Mouse (Mus musculus): ENCODE measurements around the gene Ptpre.
"Not testable (repeated sequence)": the region's sequence is repeated elsewhere in the genome, so short reads cannot be mapped to it uniquely, and the experiment has no call there.

Ptpre gene

GRCm38 (mm10) chr7:135605002-135605803 lies 67.9 kb downstream of the Ptpre start:
- DNase-seq (ENCODE audit: low read depth, low spot score), result peak; percentile 7

GRCm38 (mm10) chr7:135605804-135606072 lies 68.5 kb downstream of the Ptpre start:
- no peak for DNase-seq (ENCODE audit: low read depth, low spot score)

- no peak for DNase-seq (ENCODE audit: low read depth, low spot score)
Observed at GRCm38 (mm10) chr7:135608208-135608607, 70.9 kb downstream of the Ptpre start.

- no peak for DNase-seq (ENCODE audit: low read depth, low spot score)
Observed at GRCm38 (mm10) chr7:135609028-135609427, 71.7 kb downstream of the Ptpre start.

- DNase-seq (ENCODE audit: low read depth, low spot score), result no peak
Observed at GRCm38 (mm10) chr7:135609655-135610054, 72.4 kb downstream of the Ptpre start.

GRCm38 (mm10) chr7:135612276-135612675 lies 75.0 kb downstream of the Ptpre start:
- no peak for DNase-seq (ENCODE audit: low read depth, low spot score)

GRCm38 (mm10) chr7:135612801-135613200 lies 75.5 kb downstream of the Ptpre start:
- DNase-seq (ENCODE audit: low read depth, low spot score), result no peak

- DNase-seq (ENCODE audit: low read depth, low spot score), result no peak
Observed at GRCm38 (mm10) chr7:135613380-135613779, 76.1 kb downstream of the Ptpre start.

GRCm38 (mm10) chr7:135614892-135615291 lies 77.6 kb downstream of the Ptpre start:
- DNase-seq (ENCODE audit: low read depth, low spot score), result no peak

GRCm38 (mm10) chr7:135616479-135616878 lies 79.2 kb downstream of the Ptpre start:
- DNase-seq (ENCODE audit: low read depth, low spot score), result not testable (repeated sequence)

- DNase-seq (ENCODE audit: low read depth, low spot score), result no peak
Observed at GRCm38 (mm10) chr7:135617776-135618175, 80.5 kb downstream of the Ptpre start.

- no peak for DNase-seq (ENCODE audit: low read depth, low spot score)
Observed at GRCm38 (mm10) chr7:135621649-135622048, 84.4 kb downstream of the Ptpre start.

- no peak for DNase-seq (ENCODE audit: low read depth, low spot score)
Observed at GRCm38 (mm10) chr7:135622241-135622640, 85.0 kb downstream of the Ptpre start.

GRCm38 (mm10) chr7:135624854-135625253 lies 87.6 kb downstream of the Ptpre start:
- DNase-seq (ENCODE audit: low read depth, low spot score), result peak; percentile 14

GRCm38 (mm10) chr7:135628363-135628762 lies 91.1 kb downstream of the Ptpre start:
- DNase-seq (ENCODE audit: low read depth, low spot score), result no peak

GRCm38 (mm10) chr7:135629019-135629418 lies 91.7 kb downstream of the Ptpre start:
- no peak for DNase-seq (ENCODE audit: low read depth, low spot score)

- DNase-seq (ENCODE audit: low read depth, low spot score), result peak; percentile 78
Observed at GRCm38 (mm10) chr7:135631776-135632552, 94.7 kb downstream of the Ptpre start.

GRCm38 (mm10) chr7:135632716-135633258 lies 95.5 kb downstream of the Ptpre start:
- peak; percentile 7 for DNase-seq (ENCODE audit: low read depth, low spot score)

GRCm38 (mm10) chr7:135634851-135635624 lies 97.8 kb downstream of the Ptpre start:
- no peak for DNase-seq (ENCODE audit: low read depth, low spot score)

- DNase-seq (ENCODE audit: low read depth, low spot score), result no peak
Observed at GRCm38 (mm10) chr7:135637406-135637980, 100.2 kb downstream of the Ptpre start.

- DNase-seq (ENCODE audit: low read depth, low spot score), result no peak
Observed at GRCm38 (mm10) chr7:135639361-135639760, 102.1 kb downstream of the Ptpre start.

Measured in ES-CJ7 (cell line).